Mouse (Mus musculus): ENCODE measurements around the gene Cbx2. TPM values are rescaled to one million over a fixed set of nuclear protein-coding genes. Genes with fewer than 3 reads are reported as not detected.

Cbx2 gene
- total and polyA plus RNA-seq, 2 experiments = 2.9 to 3.9 TPM

DNA sequence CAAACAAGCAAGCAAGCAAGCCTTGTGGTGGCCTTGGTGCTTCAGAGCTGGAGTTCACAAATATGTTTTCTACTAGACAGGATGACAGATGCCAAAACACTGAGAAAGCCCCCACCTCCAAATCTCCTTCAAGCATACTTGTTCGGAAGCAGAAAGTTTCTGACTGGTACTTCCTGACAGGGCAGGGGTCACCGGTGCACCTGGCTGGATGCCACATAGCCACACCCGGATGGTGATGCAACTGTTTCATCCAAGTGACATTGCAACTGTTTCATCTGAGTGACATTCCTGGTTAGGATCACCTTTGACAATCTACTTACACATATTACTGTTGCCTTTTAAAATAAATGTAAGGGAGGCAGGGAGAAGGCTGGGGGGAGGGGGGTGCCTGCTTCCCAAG, 25.6 kb upstream of the Cbx2 start:
- Histone ChIP-seq H3K4me1 (ENCODE audit: control insufficient read depth, insufficient read depth, low read length) (no peaks in the 10 kb centered on the region), H3K27ac (replicated peaks; ENCODE audit: insufficient read depth, low read depth, low read length) (no peak overlapping the region), H3K4me3 (ENCODE audit: insufficient read depth, low read depth, low read length) (no peak overlapping the region), H3K9ac (ENCODE audit: low read depth, low read length) (no peak overlapping the region), H3K79me2 (ENCODE audit: control insufficient read depth, insufficient read depth, low read length) (no peaks in the 10 kb centered on the region), H3K27me3 (ENCODE audit: control insufficient read depth, insufficient read depth, low read length) (peaks cover 8% of the 10 kb centered on the region), H3K36me3 (ENCODE audit: control insufficient read depth, insufficient read depth, low read length) (no peaks in the 10 kb centered on the region)
- DNase-seq (ENCODE audit: extremely low read depth, low read depth, low spot score) = peak; percentile 36
- WGBS = 15% methylated on average over 3 of the region's 3 CpGs
- TF ChIP-seq POLR2A (IDR thresholded peaks at IDR 0.05; ENCODE audit: extremely low read depth, insufficient read depth, low read length) (no peak), CTCF (IDR thresholded peaks at IDR 0.05; ENCODE audit: low read depth, low read length) (no peak)

GRCm38 (mm10) chr11:118998540-118999265, 24.1 kb upstream of the Cbx2 start:
- no peaks in the 10 kb centered on the region for H3K36me3 ChIP-seq (ENCODE audit: control insufficient read depth, insufficient read depth, low read length)
- no peak for DNase-seq (ENCODE audit: extremely low read depth, low read depth, low spot score)
- H3K9ac ChIP-seq (ENCODE audit: low read depth, low read length) = no peak overlapping the region
- H3K4me3 ChIP-seq (ENCODE audit: insufficient read depth, low read depth, low read length) = no peak overlapping the region
- no peaks in the 10 kb centered on the region for H3K79me2 ChIP-seq (ENCODE audit: control insufficient read depth, insufficient read depth, low read length)
- no peaks in the 10 kb centered on the region for H3K4me1 ChIP-seq (ENCODE audit: control insufficient read depth, insufficient read depth, low read length)
- TF ChIP-seq CTCF (IDR thresholded peaks at IDR 0.05; ENCODE audit: low read depth, low read length) = peak; percentile 89
- no peak for TF ChIP-seq POLR2A (IDR thresholded peaks at IDR 0.05; ENCODE audit: extremely low read depth, insufficient read depth, low read length)
- H3K27me3 ChIP-seq (ENCODE audit: control insufficient read depth, insufficient read depth, low read length) = peaks cover 8% of the 10 kb centered on the region
- H3K27ac ChIP-seq (replicated peaks; ENCODE audit: insufficient read depth, low read depth, low read length) = no peak overlapping the region
- 16% methylated on average over 30 of the region's 30 CpGs for WGBS

DNA sequence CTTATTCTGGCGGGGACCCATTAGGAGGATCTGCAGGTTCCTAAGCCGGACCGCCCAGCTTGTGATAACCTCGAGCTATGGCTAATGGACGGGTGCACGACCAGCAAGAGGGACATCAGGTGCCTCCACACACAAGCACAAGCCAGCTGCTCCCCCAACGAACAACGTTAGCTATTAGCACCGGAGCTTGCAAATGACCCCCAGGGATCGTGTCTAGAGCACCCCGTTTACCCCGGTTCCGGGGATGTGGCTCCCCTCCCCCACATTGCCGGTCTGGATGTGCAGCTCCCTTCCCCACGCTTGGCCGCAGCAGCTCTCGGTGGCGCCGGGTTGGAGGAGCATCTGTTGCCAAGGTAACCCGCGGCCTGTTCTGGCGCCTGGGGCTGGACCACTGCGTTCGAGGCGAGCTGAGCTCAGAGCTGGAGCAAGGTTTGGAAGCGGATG, 23.4 kb upstream of the Cbx2 start:
- H3K27me3 ChIP-seq (ENCODE audit: control insufficient read depth, insufficient read depth, low read length) = peaks cover 8% of the 10 kb centered on the region
- DNase-seq (ENCODE audit: extremely low read depth, low read depth, low spot score) = no peak
- WGBS = 13% methylated on average over 26 of the region's 26 CpGs

GRCm38 (mm10) chr11:119000877-119001276, 21.9 kb upstream of the Cbx2 start:
- H3K27ac ChIP-seq (replicated peaks; ENCODE audit: insufficient read depth, low read depth, low read length) = no peak overlapping the region
- TF ChIP-seq POLR2A (IDR thresholded peaks at IDR 0.05; ENCODE audit: extremely low read depth, insufficient read depth, low read length) (no peak), CTCF (IDR thresholded peaks at IDR 0.05; ENCODE audit: low read depth, low read length) (no peak)
- DNase-seq (ENCODE audit: extremely low read depth, low read depth, low spot score) = no peak
- WGBS = 77% methylated on average over 2 of the region's 2 CpGs
- H3K9ac ChIP-seq (ENCODE audit: low read depth, low read length) = no peak overlapping the region
- H3K27me3 ChIP-seq (ENCODE audit: control insufficient read depth, insufficient read depth, low read length) = peaks cover 8% of the 10 kb centered on the region
- no peaks in the 10 kb centered on the region for H3K4me1 ChIP-seq (ENCODE audit: control insufficient read depth, insufficient read depth, low read length)
- H3K36me3 ChIP-seq (ENCODE audit: control insufficient read depth, insufficient read depth, low read length) = no peaks in the 10 kb centered on the region
- no peaks in the 10 kb centered on the region for H3K79me2 ChIP-seq (ENCODE audit: control insufficient read depth, insufficient read depth, low read length)
- H3K4me3 ChIP-seq (ENCODE audit: insufficient read depth, low read depth, low read length) = no peak overlapping the region

More for the DNA sequence above, 23.4 kb upstream of the Cbx2 start:
- TF ChIP-seq POLR2A (IDR thresholded peaks at IDR 0.05; ENCODE audit: extremely low read depth, insufficient read depth, low read length) (no peak), CTCF (IDR thresholded peaks at IDR 0.05; ENCODE audit: low read depth, low read length) (no peak)
- H3K9ac ChIP-seq (ENCODE audit: low read depth, low read length) = no peak overlapping the region
- no peaks in the 10 kb centered on the region for H3K36me3 ChIP-seq (ENCODE audit: control insufficient read depth, insufficient read depth, low read length)
- no peaks in the 10 kb centered on the region for H3K4me1 ChIP-seq (ENCODE audit: control insufficient read depth, insufficient read depth, low read length)
- H3K27ac ChIP-seq (replicated peaks; ENCODE audit: insufficient read depth, low read depth, low read length) = no peak overlapping the region
- H3K79me2 ChIP-seq (ENCODE audit: control insufficient read depth, insufficient read depth, low read length) = no peaks in the 10 kb centered on the region
- H3K4me3 ChIP-seq (ENCODE audit: insufficient read depth, low read depth, low read length) = no peak overlapping the region

- Histone ChIP-seq H3K36me3 (ENCODE audit: control insufficient read depth, insufficient read depth, low read length) (no peaks in the 10 kb centered on the region), H3K27ac (replicated peaks; ENCODE audit: insufficient read depth, low read depth, low read length) (no peak overlapping the region), H3K4me3 (ENCODE audit: insufficient read depth, low read depth, low read length) (no peak overlapping the region), H3K9ac (ENCODE audit: low read depth, low read length) (no peak overlapping the region), H3K27me3 (ENCODE audit: control insufficient read depth, insufficient read depth, low read length) (peaks cover 8% of the 10 kb centered on the region), H3K4me1 (ENCODE audit: control insufficient read depth, insufficient read depth, low read length) (no peaks in the 10 kb centered on the region), H3K79me2 (ENCODE audit: control insufficient read depth, insufficient read depth, low read length) (no peaks in the 10 kb centered on the region)
- WGBS = 40% methylated on average over 4 of the region's 4 CpGs
- no peak for DNase-seq (ENCODE audit: extremely low read depth, low read depth, low spot score)
- TF ChIP-seq POLR2A (IDR thresholded peaks at IDR 0.05; ENCODE audit: extremely low read depth, insufficient read depth, low read length) (no peak), CTCF (IDR thresholded peaks at IDR 0.05; ENCODE audit: low read depth, low read length) (no peak)
Observed at GRCm38 (mm10) chr11:119001493-119002128, 21.2 kb upstream of the Cbx2 start.

Measured in liver, adult 2 months (tissue).